Mouse (Mus musculus) thymus, adult 2 months (tissue): ENCODE measurements around the gene Neurod4.

Experiments used
- CTCF ChIP-seq: fragments of 200-500 bp; IDR thresholded peaks from 2 replicates; pipeline ENCODE4 v1.5.1; 2012; ENCODE audit warnings: mild to moderate bottlenecking, control low read depth, low read length, moderate library complexity, borderline replicate concordance; ENCODE audit not compliant: control insufficient read depth, poor library complexity, insufficient read depth; ENCODE audit errors: extremely low read depth
- POLR2A ChIP-seq: fragments of 200-500 bp; IDR thresholded peaks from 2 replicates; pipeline ENCODE4 v1.6.1; 2012; ENCODE audit warnings: mild to moderate bottlenecking, low read length, control low read depth, moderate library complexity; ENCODE audit not compliant: control insufficient read depth, poor library complexity, insufficient read depth; ENCODE audit errors: extremely low read depth

- TF ChIP-seq POLR2A, result no peak
- TF ChIP-seq CTCF, result no peak
Measured at GRCm38 (mm10) chr10:130225034-130225433, 55.0 kb downstream of the Neurod4 start.
